Mouse (Mus musculus): ENCODE measurements around the gene Rell1. TPM values are rescaled to one million over a fixed set of nuclear protein-coding genes. Genes with fewer than 3 reads are reported as not detected.
A peak's percentile ranks its signal among the peaks of the same experiment; 100 is the strongest.

Rell1 gene
- polyA plus RNA-seq, 1 experiment from 2014 or later, result 13.7 TPM

DNA sequence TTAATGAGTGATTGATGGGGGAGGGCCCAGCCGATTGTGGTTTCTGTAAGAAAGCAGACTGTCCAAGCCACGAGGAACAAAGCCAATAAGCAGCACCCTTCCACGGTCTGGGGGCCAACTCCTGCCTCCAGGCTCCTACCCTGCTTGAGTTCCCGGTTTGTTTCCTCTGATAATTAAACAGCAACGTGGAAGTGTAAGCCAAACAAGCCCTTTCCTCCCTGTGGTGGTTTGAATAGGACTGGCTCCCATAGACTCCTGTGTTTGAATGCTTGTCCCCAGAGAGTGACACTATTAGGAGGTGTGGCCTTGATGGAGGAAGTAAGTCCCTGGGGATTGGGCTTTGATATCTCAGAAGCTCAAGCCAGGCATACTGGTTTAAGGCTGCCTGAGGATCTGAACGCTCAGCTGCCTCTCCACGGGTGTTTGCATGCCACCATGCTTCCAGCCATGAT lies 1.6 kb upstream of the Rell1 start:
- H3K27ac ChIP-seq (ENCODE audit: low read depth, low read length), result peak overlapping the region; percentile 34; the same call in 1 of the 2 replicates
- no peaks in the 10 kb centered on the region for H3K36me3 ChIP-seq (ENCODE audit: control insufficient read depth, insufficient read depth, low read length)
- H3K4me2 ChIP-seq (replicated peaks; ENCODE audit: low read depth, low read length), result no peak overlapping the region
- H3K4me1 ChIP-seq (ENCODE audit: control insufficient read depth, insufficient read depth, low read length), result peaks cover 19% of the 10 kb centered on the region
- H3K27me3 ChIP-seq (ENCODE audit: control insufficient read depth, insufficient read depth, low read length), result no peaks in the 10 kb centered on the region
- H3K9ac ChIP-seq (ENCODE audit: low read depth, low read length), result no peak overlapping the region
- no peak for ATAC-seq (ENCODE audit: low FRiP score, low TSS enrichment)
- no peaks in the 10 kb centered on the region for H3K9me3 ChIP-seq (ENCODE audit: control insufficient read depth, low read length)
- WGBS, result 7% methylated on average over 7 of the region's 7 CpGs
- no peak overlapping the region for H3K4me3 ChIP-seq (ENCODE audit: low read length)

DNA sequence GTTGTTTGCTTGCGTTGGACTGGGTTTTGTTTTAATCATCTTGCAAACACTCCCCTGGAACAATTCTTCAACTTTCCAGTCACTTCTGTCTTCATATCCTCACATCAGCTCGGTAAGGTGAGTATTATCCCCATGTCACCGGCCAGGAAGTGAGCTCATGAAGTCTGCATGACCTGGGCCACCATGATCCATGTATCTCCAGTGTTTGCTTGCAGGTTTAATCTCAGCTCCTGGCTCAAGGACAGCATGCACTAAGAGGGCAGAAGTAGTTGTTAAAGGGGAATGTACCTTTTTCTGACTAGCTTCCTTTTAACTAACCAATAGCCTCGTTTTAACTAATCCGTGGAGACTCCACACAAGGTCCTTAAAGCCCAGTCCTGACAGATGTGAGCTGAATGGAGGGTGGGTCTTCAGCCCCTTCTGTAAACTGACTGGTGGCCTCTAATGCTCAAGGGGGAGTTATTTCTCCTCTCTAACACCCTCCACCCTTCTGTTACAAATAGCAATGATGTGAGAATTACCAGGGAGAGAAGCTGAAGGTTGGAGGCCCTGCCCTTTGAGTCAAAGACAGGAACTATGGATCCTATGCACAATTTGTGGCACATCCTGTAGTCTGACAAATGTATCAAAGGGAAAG lies 897 bp upstream of the Rell1 start:
- Histone ChIP-seq H3K9me3 (ENCODE audit: control insufficient read depth, low read length) (no peaks in the 10 kb centered on the region), H3K27me3 (ENCODE audit: control insufficient read depth, insufficient read depth, low read length) (no peaks in the 10 kb centered on the region), H3K4me2 (replicated peaks; ENCODE audit: low read depth, low read length) (peak overlapping the region; percentile 84), H3K4me3 (ENCODE audit: low read length) (peak overlapping the region; percentile 77), H3K27ac (ENCODE audit: low read depth, low read length) (peak overlapping the region; percentile 34; the same call in 1 of the 2 replicates), H3K9ac (ENCODE audit: low read depth, low read length) (no peak overlapping the region), H3K36me3 (ENCODE audit: control insufficient read depth, insufficient read depth, low read length) (no peaks in the 10 kb centered on the region), H3K4me1 (ENCODE audit: control insufficient read depth, insufficient read depth, low read length) (peaks cover 22% of the 10 kb centered on the region)
- no peak for ATAC-seq (ENCODE audit: low FRiP score, low TSS enrichment)
- 14% methylated on average over 5 of the region's 5 CpGs for WGBS

DNA sequence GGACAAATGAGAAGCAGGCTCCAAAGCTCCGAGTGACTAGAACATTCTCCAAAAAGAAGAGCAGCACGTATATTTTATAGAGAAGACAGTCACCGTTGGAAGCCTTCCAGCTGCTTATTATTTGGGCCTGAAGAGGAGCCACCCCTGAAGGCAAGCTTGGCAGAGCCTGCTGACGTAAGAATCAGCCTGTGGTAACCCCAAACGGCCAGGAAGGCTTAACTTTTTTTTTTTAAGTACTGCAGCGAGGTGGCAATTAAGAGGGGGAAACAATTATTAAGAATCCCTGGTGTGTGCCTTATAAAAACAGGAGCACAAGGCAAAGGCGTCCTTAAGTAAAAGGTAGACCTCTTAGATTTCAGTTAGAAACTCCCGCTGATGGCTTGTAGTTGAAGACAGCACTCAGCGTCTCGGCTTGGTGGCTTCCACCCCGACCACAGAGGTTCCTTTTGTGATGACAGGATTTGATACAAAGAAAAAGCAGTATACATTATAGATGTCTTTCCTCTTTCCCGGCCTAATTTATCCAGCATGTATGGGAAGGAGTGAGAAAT lies 1.0 kb downstream of the Rell1 start:
- Histone ChIP-seq H3K4me2 (replicated peaks; ENCODE audit: low read depth, low read length) (peak overlapping the region; percentile 84), H3K27ac (ENCODE audit: low read depth, low read length) (peak overlapping the region; percentile 57; the same call in 1 of the 2 replicates), H3K27me3 (ENCODE audit: control insufficient read depth, insufficient read depth, low read length) (no peaks in the 10 kb centered on the region), H3K4me3 (ENCODE audit: low read length) (peak overlapping the region; percentile 77), H3K9me3 (ENCODE audit: control insufficient read depth, low read length) (no peaks in the 10 kb centered on the region), H3K4me1 (ENCODE audit: control insufficient read depth, insufficient read depth, low read length) (peaks cover 25% of the 10 kb centered on the region), H3K9ac (ENCODE audit: low read depth, low read length) (peak overlapping the region; percentile 86), H3K36me3 (ENCODE audit: control insufficient read depth, insufficient read depth, low read length) (no peaks in the 10 kb centered on the region)
- ATAC-seq (ENCODE audit: low FRiP score, low TSS enrichment), result no peak
- WGBS, result 1% methylated on average over 12 of the region's 12 CpGs

DNA sequence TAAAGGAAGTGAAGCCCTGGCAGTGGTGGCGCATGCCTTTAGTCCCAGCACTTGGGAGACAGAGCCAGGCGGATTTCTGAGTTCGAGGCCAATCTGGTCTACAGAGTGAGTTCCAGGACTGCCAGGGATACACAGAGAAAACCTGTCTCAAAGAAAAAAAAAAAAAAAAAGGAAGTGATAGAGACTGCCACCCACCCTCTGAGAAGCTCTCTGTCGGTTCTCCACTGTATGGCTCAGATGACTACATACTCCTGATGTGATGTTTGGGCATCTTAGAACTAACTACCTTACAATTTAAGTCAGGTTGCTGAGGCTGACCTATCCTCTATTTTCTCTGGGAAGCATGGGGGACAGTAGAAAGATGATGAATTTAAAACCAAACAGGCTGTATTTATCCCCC lies 2.3 kb downstream of the Rell1 start:
- Histone ChIP-seq H3K27ac (ENCODE audit: low read depth, low read length) (no peak overlapping the region), H3K4me2 (replicated peaks; ENCODE audit: low read depth, low read length) (no peak overlapping the region), H3K4me1 (ENCODE audit: control insufficient read depth, insufficient read depth, low read length) (peaks cover 31% of the 10 kb centered on the region), H3K27me3 (ENCODE audit: control insufficient read depth, insufficient read depth, low read length) (no peaks in the 10 kb centered on the region), H3K9me3 (ENCODE audit: control insufficient read depth, low read length) (no peaks in the 10 kb centered on the region), H3K36me3 (ENCODE audit: control insufficient read depth, insufficient read depth, low read length) (no peaks in the 10 kb centered on the region), H3K9ac (ENCODE audit: low read depth, low read length) (no peak overlapping the region), H3K4me3 (ENCODE audit: low read length) (no peak overlapping the region)
- ATAC-seq (ENCODE audit: low FRiP score, low TSS enrichment), result no peak
- WGBS, result 82% methylated on average over 4 of the region's 4 CpGs

DNA sequence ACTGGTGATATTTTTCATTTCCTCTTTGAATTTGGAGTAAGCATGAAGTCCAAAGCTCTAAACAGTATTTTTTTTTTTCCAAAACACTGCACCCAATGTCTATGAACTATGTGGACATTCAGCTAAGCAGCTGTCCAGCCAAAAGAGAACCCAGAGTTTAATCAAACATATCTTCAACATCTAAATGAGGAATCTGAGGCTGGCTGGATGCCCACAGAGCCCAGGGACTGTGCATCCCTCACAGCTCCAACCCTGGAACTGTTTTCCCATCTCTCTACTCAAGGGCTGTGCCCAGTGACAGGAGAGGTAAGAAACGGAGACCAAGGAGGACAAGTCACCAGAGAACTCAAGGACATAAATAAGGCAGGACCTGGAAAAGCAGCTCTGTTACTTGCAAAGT lies 2.8 kb downstream of the Rell1 start:
- H3K9ac ChIP-seq (ENCODE audit: low read depth, low read length), result no peak overlapping the region

DNA sequence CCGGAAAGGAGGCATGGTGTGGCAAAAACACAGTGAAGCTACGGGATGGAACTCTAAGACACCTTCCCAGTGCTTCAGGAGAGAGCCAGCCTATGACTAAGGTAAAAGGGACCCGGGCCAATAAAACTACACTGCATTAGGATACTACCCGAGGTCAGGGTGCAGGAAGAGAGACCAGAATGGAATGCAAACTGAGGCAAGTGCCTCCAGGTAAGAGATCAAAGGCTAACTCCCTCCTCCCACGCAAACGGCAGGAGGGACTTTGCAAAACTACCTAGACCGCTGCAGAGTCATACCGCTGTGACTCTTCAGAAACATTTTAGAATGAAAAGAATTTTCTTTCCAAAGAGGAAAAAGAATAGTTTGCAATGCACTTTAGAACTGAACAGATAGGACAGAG lies 4.1 kb downstream of the Rell1 start:
- H3K4me3 ChIP-seq (ENCODE audit: low read length), result no peak overlapping the region

More for the DNA sequence above, 2.8 kb downstream of the Rell1 start:
- ATAC-seq (ENCODE audit: low FRiP score, low TSS enrichment), result no peak
- Histone ChIP-seq H3K27ac (ENCODE audit: low read depth, low read length) (no peak overlapping the region), H3K27me3 (ENCODE audit: control insufficient read depth, insufficient read depth, low read length) (no peaks in the 10 kb centered on the region), H3K4me2 (replicated peaks; ENCODE audit: low read depth, low read length) (no peak overlapping the region), H3K36me3 (ENCODE audit: control insufficient read depth, insufficient read depth, low read length) (no peaks in the 10 kb centered on the region), H3K4me1 (ENCODE audit: control insufficient read depth, insufficient read depth, low read length) (peaks cover 29% of the 10 kb centered on the region), H3K9me3 (ENCODE audit: control insufficient read depth, low read length) (no peaks in the 10 kb centered on the region), H3K4me3 (ENCODE audit: low read length) (no peak overlapping the region)
- 45% methylated on average over 1 of the region's 1 CpGs for WGBS

DNA sequence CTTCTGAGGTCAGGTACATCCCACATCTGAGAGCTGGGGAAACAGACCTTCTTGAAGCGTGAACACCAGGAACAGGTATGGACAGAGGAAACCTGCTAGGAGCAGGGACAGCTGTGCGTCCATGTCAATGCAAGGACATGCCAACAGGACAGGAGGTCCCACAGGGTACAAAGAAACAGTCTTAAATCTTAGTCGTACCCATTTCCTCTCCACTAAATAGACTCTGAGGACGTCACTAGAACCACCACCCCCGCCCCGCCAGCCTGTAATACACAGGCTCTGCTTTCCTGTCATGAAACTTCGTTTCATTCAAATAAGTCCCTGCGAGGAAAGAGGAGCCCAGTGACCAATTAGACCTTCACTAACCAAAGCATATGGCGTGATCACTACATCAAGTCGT lies 7.0 kb downstream of the Rell1 start:
- WGBS, result 83% methylated on average over 10 of the region's 10 CpGs
- H3K9ac ChIP-seq (ENCODE audit: low read depth, low read length), result no peak overlapping the region
- H3K27ac ChIP-seq (ENCODE audit: low read depth, low read length), result no peak overlapping the region
- H3K27me3 ChIP-seq (ENCODE audit: control insufficient read depth, insufficient read depth, low read length), result no peaks in the 10 kb centered on the region
- H3K4me2 ChIP-seq (replicated peaks; ENCODE audit: low read depth, low read length), result no peak overlapping the region
- no peaks in the 10 kb centered on the region for H3K36me3 ChIP-seq (ENCODE audit: control insufficient read depth, insufficient read depth, low read length)
- ATAC-seq (ENCODE audit: low FRiP score, low TSS enrichment), result no peak
- no peaks in the 10 kb centered on the region for H3K9me3 ChIP-seq (ENCODE audit: control insufficient read depth, low read length)
- no peak overlapping the region for H3K4me3 ChIP-seq (ENCODE audit: low read length)
- H3K4me1 ChIP-seq (ENCODE audit: control insufficient read depth, insufficient read depth, low read length), result peaks cover 22% of the 10 kb centered on the region

More for the DNA sequence above, 4.1 kb downstream of the Rell1 start:
- Histone ChIP-seq H3K27ac (ENCODE audit: low read depth, low read length) (no peak overlapping the region), H3K9ac (ENCODE audit: low read depth, low read length) (no peak overlapping the region), H3K9me3 (ENCODE audit: control insufficient read depth, low read length) (no peaks in the 10 kb centered on the region), H3K4me1 (ENCODE audit: control insufficient read depth, insufficient read depth, low read length) (peaks cover 21% of the 10 kb centered on the region), H3K4me2 (replicated peaks; ENCODE audit: low read depth, low read length) (0 out of 2 replicates have a peak overlapping the region, but pooled peaks have one; percentile 0), H3K36me3 (ENCODE audit: control insufficient read depth, insufficient read depth, low read length) (no peaks in the 10 kb centered on the region), H3K27me3 (ENCODE audit: control insufficient read depth, insufficient read depth, low read length) (no peaks in the 10 kb centered on the region)
- 38% methylated on average over 8 of the region's 8 CpGs for WGBS
- no peak for ATAC-seq (ENCODE audit: low FRiP score, low TSS enrichment)

DNA sequence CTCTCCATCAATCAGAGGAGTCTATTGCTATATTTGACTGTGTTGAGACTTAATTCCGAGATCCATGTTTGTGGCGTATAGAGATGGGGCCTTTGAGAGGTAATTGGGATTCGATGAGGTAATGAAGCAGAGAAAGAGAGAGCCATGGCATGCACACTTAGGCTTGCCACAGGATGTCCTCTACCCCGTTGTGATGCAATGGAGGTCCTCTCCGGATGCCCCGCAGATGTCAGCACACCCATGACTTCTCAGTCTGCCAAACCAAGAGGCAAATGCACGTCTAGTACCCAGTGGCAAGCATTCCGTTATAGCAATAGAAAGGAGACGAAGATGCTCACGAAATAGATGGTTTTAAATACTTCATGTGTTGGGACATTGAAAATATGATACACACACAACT lies 8.1 kb downstream of the Rell1 start:
- Histone ChIP-seq H3K36me3 (ENCODE audit: control insufficient read depth, insufficient read depth, low read length) (no peaks in the 10 kb centered on the region), H3K4me2 (replicated peaks; ENCODE audit: low read depth, low read length) (no peak overlapping the region), H3K4me3 (ENCODE audit: low read length) (no peak overlapping the region), H3K27ac (ENCODE audit: low read depth, low read length) (no peak overlapping the region), H3K9me3 (ENCODE audit: control insufficient read depth, low read length) (no peaks in the 10 kb centered on the region), H3K27me3 (ENCODE audit: control insufficient read depth, insufficient read depth, low read length) (no peaks in the 10 kb centered on the region), H3K9ac (ENCODE audit: low read depth, low read length) (no peak overlapping the region), H3K4me1 (ENCODE audit: control insufficient read depth, insufficient read depth, low read length) (peaks cover 25% of the 10 kb centered on the region)
- 95% methylated on average over 10 of the region's 10 CpGs for WGBS
- no peak for ATAC-seq (ENCODE audit: low FRiP score, low TSS enrichment)

DNA sequence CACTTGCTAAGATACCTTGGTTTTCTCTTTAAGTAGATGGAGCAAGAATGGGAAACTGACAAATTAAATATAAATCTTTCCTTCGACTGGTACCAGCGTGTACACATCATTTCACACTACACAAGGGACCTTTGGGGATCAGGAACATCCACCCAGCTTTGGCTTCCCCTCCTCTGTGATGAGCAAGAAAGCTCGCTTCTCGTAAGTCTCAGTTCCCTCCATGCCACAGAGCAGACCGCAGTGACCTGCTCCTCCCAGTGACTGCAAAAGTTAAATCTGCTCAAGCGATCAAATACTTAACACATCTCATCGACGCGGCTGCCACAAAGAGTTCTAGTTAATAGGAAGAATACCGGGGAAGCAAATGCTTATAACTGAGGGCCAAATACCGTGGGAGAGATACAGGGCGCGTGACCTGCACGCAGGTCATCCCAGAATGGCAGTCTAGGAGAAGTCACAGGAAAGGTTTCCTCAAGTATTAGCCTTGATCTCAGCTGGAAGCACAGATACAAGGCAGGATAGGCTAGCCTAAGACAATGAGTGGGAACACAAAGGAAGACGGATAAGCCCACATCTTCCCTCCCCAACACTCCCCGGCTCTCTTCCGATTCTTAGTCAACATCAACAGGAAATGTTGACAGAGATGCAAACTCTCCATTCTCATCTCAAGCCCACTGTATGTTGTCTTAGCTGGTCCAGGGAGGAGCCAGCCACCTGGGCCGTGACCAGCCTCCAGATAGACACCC lies 9.6 kb downstream of the Rell1 start:
- Histone ChIP-seq H3K9ac (ENCODE audit: low read depth, low read length) (no peak overlapping the region), H3K27me3 (ENCODE audit: control insufficient read depth, insufficient read depth, low read length) (no peaks in the 10 kb centered on the region), H3K9me3 (ENCODE audit: control insufficient read depth, low read length) (no peaks in the 10 kb centered on the region), H3K4me3 (ENCODE audit: low read length) (no peak overlapping the region), H3K4me2 (replicated peaks; ENCODE audit: low read depth, low read length) (no peak overlapping the region), H3K4me1 (ENCODE audit: control insufficient read depth, insufficient read depth, low read length) (peaks cover 20% of the 10 kb centered on the region), H3K36me3 (ENCODE audit: control insufficient read depth, insufficient read depth, low read length) (no peaks in the 10 kb centered on the region), H3K27ac (ENCODE audit: low read depth, low read length) (no peak overlapping the region)
- no peak for ATAC-seq (ENCODE audit: low FRiP score, low TSS enrichment)
- WGBS, result 79% methylated on average over 18 of the region's 18 CpGs
